In the genomic region with DNA sequence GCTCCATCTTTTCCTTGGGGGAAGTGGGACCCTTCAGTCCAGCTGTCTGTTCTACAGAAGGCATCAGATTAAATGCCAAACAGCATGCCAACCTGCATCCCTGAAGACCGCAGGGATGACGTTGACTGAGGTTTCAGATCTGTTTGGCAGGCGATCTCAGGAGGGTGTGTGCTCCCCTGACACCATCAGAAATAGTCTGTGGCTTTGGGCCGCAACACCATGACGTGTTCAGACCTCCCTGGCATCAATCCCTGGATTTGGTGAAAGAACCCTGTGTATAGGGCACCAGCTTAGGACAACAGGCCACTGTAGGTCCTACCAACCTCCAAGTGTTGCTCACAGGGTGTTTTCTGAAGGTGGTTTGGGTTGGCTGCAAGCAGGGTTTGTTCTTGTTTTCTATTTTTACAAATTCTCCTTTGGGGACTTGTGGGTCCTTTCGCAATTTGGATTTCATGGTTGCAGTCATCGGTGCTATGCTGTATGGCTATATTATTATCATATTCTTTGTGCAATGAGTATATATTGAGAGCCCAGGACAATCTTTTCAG, we compare ENCODE assay signal across 15 mouse cellular contexts.
DNase-seq lines count a peak whose midpoint lies in the region; TF ChIP-seq lines count a peak whose summit lies in the region.
"Had no signal": no experiment of that assay in that cellular context is flagged by ENCODE, and none has a peak within 500 bp of the region (broad histone marks: within the 10 kb centered on the region; RNA-seq: fewer than 3 reads in every experiment).

No protein-coding gene starts in this region.

- peak; percentile 26 for DNase-seq in adrenal gland, adult 8-10 months
- no peak for DNase-seq in adrenal gland, adult 18-20 months (ENCODE audit: low spot score in 2 of 2)
- peak; percentile 41 to 43 for DNase-seq in lung, adult 18-20 months
- no peak for DNase-seq in lung, postnatal 14 days
- DNase-seq in monocyte, adult 2 months (ENCODE audit: low read depth in 1 of 2, low spot score in 2 of 2): peak; percentile 70 to 74
- DNase-seq in MN1 (ENCODE audit: low spot score): no peak
- DNase-seq in kidney, postnatal 10 days: no peak
- DNase-seq: cerebellum, postnatal 36 days had no signal

- H3K4me1 ChIP-seq in bone marrow macrophage, adult 2 months (ENCODE audit: control insufficient read depth, insufficient read depth, low read length): peaks cover 82% of the 10 kb centered on the region
- H3K4me1 ChIP-seq: embryonic facial prominence, embryonic 12.5 days; forebrain, embryonic 12.5 days; midbrain, embryonic 12.5 days had no signal

- no peak overlapping the region for H3K4me3 ChIP-seq in bone marrow macrophage, adult 2 months (ENCODE audit: insufficient read depth, low read length)
- H3K4me3 ChIP-seq: embryonic facial prominence, embryonic 12.5 days; forebrain, embryonic 12.5 days; heart, embryonic 12.5 days; liver, embryonic 15.5 days; midbrain, embryonic 12.5 days had no signal

- TF ChIP-seq CTCF in bone marrow macrophage, adult 2 months (IDR thresholded peaks at IDR 0.05; ENCODE audit: low read depth, low read length): no peak

- no peak for TF ChIP-seq POLR2A in bone marrow macrophage, adult 2 months (IDR thresholded peaks at IDR 0.05; ENCODE audit: borderline replicate concordance, low read depth, low read length)

- H3K27ac ChIP-seq in bone marrow macrophage, adult 2 months (ENCODE audit: insufficient read depth, low read depth, low read length): peak overlapping the region; percentile 93
- H3K27ac ChIP-seq: embryonic facial prominence, embryonic 12.5 days; forebrain, embryonic 12.5 days; kidney, postnatal 0 days; liver, embryonic 15.5 days; midbrain, embryonic 12.5 days had no signal

Comparison
In these comparisons a context has a peak if more than half of its experiments do, and no peak if none do; other contexts are left out.
1. DNase-seq: peak in adrenal gland, adult 8-10 months (single experiment), lung, adult 18-20 months (2 of 2) and monocyte, adult 2 months (2 of 2); none in adrenal gland, adult 18-20 months (0 of 2), lung, postnatal 14 days (single experiment), MN1 (single experiment) and kidney, postnatal 10 days (single experiment).